Mouse (Mus musculus) ES-Bruce4 (cell line): ENCODE data around the gene Kif13a. TPM values are rescaled to one million over a fixed set of nuclear protein-coding genes. Genes with fewer than 3 reads are reported as not detected.

Source experiments
- H3K27ac ChIP-seq: 2 replicates; pipeline ENCODE4 v1.5.1; 2012; ENCODE audit warnings: low read length, inconsistent platforms; ENCODE audit not compliant: insufficient read depth
- H3K27me3 ChIP-seq: 2 replicates; pipeline ENCODE4 v1.6.1; 2012; ENCODE audit warnings: mild to moderate bottlenecking, low read length, inconsistent platforms; ENCODE audit not compliant: control insufficient read depth, poor library complexity, insufficient read depth, severe bottlenecking
- H3K36me3 ChIP-seq: 2 replicates; pipeline ENCODE4 v1.6.1; 2012; ENCODE audit warnings: inconsistent platforms, mild to moderate bottlenecking, low read length, moderate library complexity; ENCODE audit not compliant: control insufficient read depth, poor library complexity, insufficient read depth, severe bottlenecking
- H3K4me1 ChIP-seq: one replicate; pipeline ENCODE4 v1.8.1; 2011; ENCODE audit warnings: low read length; ENCODE audit not compliant: control insufficient read depth, insufficient read depth
- H3K4me3 ChIP-seq: 2 replicates; pipeline ENCODE4 v1.5.1; 2011; ENCODE audit warnings: low read depth, mild to moderate bottlenecking, low read length
- H3K9ac ChIP-seq: 2 replicates; pipeline ENCODE4 v1.6.1; 2012; ENCODE audit warnings: low read depth, mild to moderate bottlenecking, inconsistent platforms; ENCODE audit not compliant: poor library complexity, severe bottlenecking
- H3K9me3 ChIP-seq: replicated peaks from 2 replicates; pipeline ENCODE4 v1.6.1; 2012; ENCODE audit warnings: mild to moderate bottlenecking, low read length, inconsistent platforms; ENCODE audit not compliant: control insufficient read depth, poor library complexity, insufficient read depth, severe bottlenecking
- CTCF ChIP-seq: IDR thresholded peaks from one replicate; pipeline ENCODE4 v1.8.1; 2011; ENCODE audit warnings: low read depth, low read length
- EP300 ChIP-seq: IDR thresholded peaks from 2 replicates; pipeline ENCODE4 v1.6.1; 2011; ENCODE audit warnings: low read depth, low read length; ENCODE audit not compliant: insufficient read depth
- POLR2A ChIP-seq: IDR thresholded peaks from one replicate; pipeline ENCODE4 v1.8.1; 2011; ENCODE audit warnings: low read length; ENCODE audit not compliant: insufficient read depth
- polyA plus RNA-seq: library from polyadenylated mRNA; stranded (reverse); fragments of >200 nt; gene quantifications from 2 replicates; pipeline ENCODE4 v1.2.4, GENCODE M21; 2011; ENCODE audit warnings: low read depth; ENCODE audit not compliant: missing spikeins, insufficient read depth, insufficient read length

The Kif13a gene
- 36.7 and 41.1 TPM in 2 replicates for polyA plus RNA-seq

GRCm38 (mm10) chr13:46929719-46930658, at the start of gene Kif13a:
Gene Kif13a (minus strand): TSS chr13:46929867.
- Histone ChIP-seq H3K27ac (peak within 1 kb of the TSS; percentile 71), H3K4me3 (peak within 1 kb of the TSS; percentile 99)
- TF ChIP-seq EP300: no peak
- peak; percentile 35 for TF ChIP-seq POLR2A

GRCm38 (mm10) chr13:46976532-46976931, 46.9 kb upstream of the Kif13a start:
- H3K4me3 ChIP-seq: no peak overlapping the region
- no peak overlapping the region for H3K27ac ChIP-seq
- no peaks in the 10 kb centered on the region for H3K36me3 ChIP-seq
- H3K9me3 ChIP-seq: no peaks in the 10 kb centered on the region
- H3K27me3 ChIP-seq: no peaks in the 10 kb centered on the region
- TF ChIP-seq POLR2A (no peak), CTCF (no peak), EP300 (no peak)
- H3K9ac ChIP-seq: no peak overlapping the region
- peaks cover 2% of the 10 kb centered on the region for H3K4me1 ChIP-seq

More at GRCm38 (mm10) chr13:46929719-46930658, at the start of gene Kif13a:
- H3K36me3 ChIP-seq: no peaks in the 10 kb centered on the region
- H3K9ac ChIP-seq: peak within 1 kb of the TSS; percentile 89
- H3K9me3 ChIP-seq: no peaks in the 10 kb centered on the region
- H3K27me3 ChIP-seq: no peaks in the 10 kb centered on the region
- peaks cover 2% of the 10 kb centered on the region for H3K4me1 ChIP-seq

GRCm38 (mm10) chr13:46975930-46976329, 46.3 kb upstream of the Kif13a start:
- H3K27ac ChIP-seq: peak overlapping the region; percentile 85; the same call in 1 of the 2 replicates
- H3K4me3 ChIP-seq: no peak overlapping the region
- TF ChIP-seq CTCF (no peak), POLR2A (no peak), EP300 (no peak)
- H3K9ac ChIP-seq: 0 out of 2 replicates have a peak overlapping the region, but pooled peaks have one; percentile 23
- peaks cover 2% of the 10 kb centered on the region for H3K4me1 ChIP-seq
- no peaks in the 10 kb centered on the region for H3K9me3 ChIP-seq
- no peaks in the 10 kb centered on the region for H3K36me3 ChIP-seq
- no peaks in the 10 kb centered on the region for H3K27me3 ChIP-seq

- Histone ChIP-seq H3K9me3 (no peaks in the 10 kb centered on the region), H3K4me1 (peaks cover 2% of the 10 kb centered on the region), H3K36me3 (no peaks in the 10 kb centered on the region), H3K4me3 (no peak overlapping the region), H3K9ac (peak overlapping the region; percentile 23; the same call in 1 of the 2 replicates), H3K27ac (peak overlapping the region; percentile 85), H3K27me3 (no peaks in the 10 kb centered on the region)
- TF ChIP-seq POLR2A (no peak), EP300 (0 out of 2 replicates have a peak, but pooled peaks have one; percentile 14)
Observed at GRCm38 (mm10) chr13:46975031-46975551, 45.4 kb upstream of the Kif13a start.

- H3K4me3 ChIP-seq: no peak overlapping the region
- H3K4me1 ChIP-seq: peaks cover 2% of the 10 kb centered on the region
- H3K27ac ChIP-seq: no peak overlapping the region
- no peak for TF ChIP-seq CTCF
- TF ChIP-seq POLR2A: no peak
- TF ChIP-seq EP300: no peak
- no peaks in the 10 kb centered on the region for H3K36me3 ChIP-seq
- no peaks in the 10 kb centered on the region for H3K27me3 ChIP-seq
- no peak overlapping the region for H3K9ac ChIP-seq
- no peaks in the 10 kb centered on the region for H3K9me3 ChIP-seq
Observed at GRCm38 (mm10) chr13:46970286-46970945, 40.7 kb upstream of the Kif13a start.
